Mouse (Mus musculus) adrenal gland, adult 18-20 months (tissue): ENCODE data around the gene Pgghg. TPM values are rescaled to one million over a fixed set of nuclear protein-coding genes. Genes with fewer than 3 reads are reported as not detected.

ENCODE experiments used
- DNase-seq, 2 experiments: peaks; one replicate each; pipeline ENCODE4 v3.0.0; 2021 to 2022; ENCODE audit warnings: low spot score in 2 of 2
- total RNA-seq, 2 experiments: library from RNA; stranded (reverse); gene quantifications; 1 replicate in 1 of 2; 2 replicates in 1 of 2; pipeline ENCODE4 v1.2.3; 2021

Pgghg gene
- total RNA-seq, 2 experiments from 2014 or later = 30.4 to 32.3 TPM

- DNase-seq = peak; percentile 50 to 56
These were observed 18.7 kb upstream of the Pgghg start for GRCm38 (mm10) chr7:140922398-140923069.

- no peak for DNase-seq
These were observed 18.0 kb upstream of the Pgghg start for GRCm38 (mm10) chr7:140923070-140923775.

- DNase-seq = no peak
These were observed 14.0 kb upstream of the Pgghg start for GRCm38 (mm10) chr7:140927181-140927580.

GRCm38 (mm10) chr7:140938436-140938835 lies 2.8 kb upstream of the Pgghg start:
- DNase-seq = peak in 1 of 2 experiments; percentile 21

GRCm38 (mm10) chr7:140938896-140939295 lies 2.3 kb upstream of the Pgghg start:
- DNase-seq = no peak

- DNase-seq = no peak
These were observed 1.5 kb upstream of the Pgghg start for GRCm38 (mm10) chr7:140939669-140940171.

GRCm38 (mm10) chr7:140942341-140942740 lies 1.1 kb downstream of the Pgghg start:
- DNase-seq = peak in 1 of 2 experiments; percentile 32

- peak in 1 of 2 experiments; percentile 20 for DNase-seq
These were observed 1.6 kb downstream of the Pgghg start for GRCm38 (mm10) chr7:140942811-140943210.

- peak in 1 of 2 experiments; percentile 25 for DNase-seq
These were observed 2.2 kb downstream of the Pgghg start for GRCm38 (mm10) chr7:140943356-140943755.

GRCm38 (mm10) chr7:140944236-140944635 lies 3.0 kb downstream of the Pgghg start:
- DNase-seq = no peak

GRCm38 (mm10) chr7:140945247-140945646 lies 4.1 kb downstream of the Pgghg start:
- DNase-seq = no peak

GRCm38 (mm10) chr7:140946311-140946710 lies 5.1 kb downstream of the Pgghg start:
- peak in 1 of 2 experiments; percentile 22 for DNase-seq

- peak in 1 of 2 experiments; percentile 22 for DNase-seq
These were observed 5.8 kb downstream of the Pgghg start for GRCm38 (mm10) chr7:140946980-140947379.

- DNase-seq = peak in 1 of 2 experiments; percentile 42
These were observed 7.0 kb downstream of the Pgghg start for GRCm38 (mm10) chr7:140948161-140948560.

- DNase-seq = peak in 1 of 2 experiments; percentile 20
These were observed 8.1 kb downstream of the Pgghg start for GRCm38 (mm10) chr7:140949255-140949654.

GRCm38 (mm10) chr7:140949824-140950530 lies 8.8 kb downstream of the Pgghg start, which contains the start of gene Ifitm5:
TSS of gene Ifitm5 (minus strand) at chr7:140950291.
- peak in 1 of 2 experiments; percentile 31 for DNase-seq

- DNase-seq = peak in 1 of 2 experiments; percentile 22
These were observed 9.9 kb downstream of the Pgghg start for GRCm38 (mm10) chr7:140951051-140951450.

- no peak for DNase-seq
These were observed 10.6 kb downstream of the Pgghg start for GRCm38 (mm10) chr7:140951765-140952164.

- no peak for DNase-seq
These were observed 11.2 kb downstream of the Pgghg start for GRCm38 (mm10) chr7:140952441-140952840.

- DNase-seq = peak in 1 of 2 experiments; percentile 22
These were observed 11.9 kb downstream of the Pgghg start for GRCm38 (mm10) chr7:140953133-140953532.
